Mouse (Mus musculus): ENCODE measurements around the gene Prr13. TPM values are rescaled to one million over a fixed set of nuclear protein-coding genes. Genes with fewer than 3 reads are reported as not detected.

The Prr13 gene
- total and polyA plus RNA-seq, 3 experiments, result 78.6 to 254 (median 86.0) TPM

DNA sequence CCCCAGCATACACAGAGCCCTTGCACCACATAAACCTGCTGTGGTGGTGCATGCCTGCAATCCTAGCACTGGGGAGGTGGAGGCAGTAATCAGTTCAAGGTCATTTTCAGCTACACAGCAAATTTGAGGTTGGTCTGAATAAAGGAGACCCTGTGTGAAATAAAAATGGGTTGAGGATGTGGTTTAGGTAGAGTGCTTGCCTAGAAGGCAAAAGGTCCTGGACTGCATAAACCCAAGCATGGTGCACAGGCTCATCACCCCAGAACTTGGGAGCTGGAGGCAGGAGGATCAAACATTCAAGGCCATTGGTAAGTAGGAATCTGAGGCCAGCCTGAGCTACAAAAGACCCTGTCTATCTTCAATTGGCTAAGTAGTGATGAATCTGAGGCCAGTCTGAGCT is 48.7 kb downstream of the Prr13 start:
- ATAC-seq (ENCODE audit: extremely low read depth, insufficient number of reproducible peaks, low FRiP score, poor library complexity, severe bottlenecking) (no peak), DNase-seq (ENCODE audit: low spot score) (no peak)
- H3K9me3 ChIP-seq (replicated peaks), result no peaks in the 10 kb centered on the region
- no peak for TF ChIP-seq POLR2AphosphoS5 (IDR thresholded peaks at IDR 0.05; ENCODE audit: insufficient replicate concordance, low read depth, low read length)
- TF ChIP-seq GATA1 (IDR thresholded peaks at IDR 0.05; ENCODE audit: borderline replicate concordance, low read length), result no peak
- TF ChIP-seq TAL1 (conservative IDR thresholded peaks at IDR 0.05; ENCODE audit: low read depth, low read length), result no peak
- peaks cover 23% of the 10 kb centered on the region for H3K27me3 ChIP-seq (ENCODE audit: insufficient read depth, low read length)
- H3K4me1 ChIP-seq (ENCODE audit: insufficient read depth, low read depth, low read length), result peaks cover 37% of the 10 kb centered on the region
- H3K4me3 ChIP-seq (ENCODE audit: low read depth, low read length), result no peak overlapping the region
- peaks cover 38% of the 10 kb centered on the region for H3K36me3 ChIP-seq (replicated peaks)

DNA sequence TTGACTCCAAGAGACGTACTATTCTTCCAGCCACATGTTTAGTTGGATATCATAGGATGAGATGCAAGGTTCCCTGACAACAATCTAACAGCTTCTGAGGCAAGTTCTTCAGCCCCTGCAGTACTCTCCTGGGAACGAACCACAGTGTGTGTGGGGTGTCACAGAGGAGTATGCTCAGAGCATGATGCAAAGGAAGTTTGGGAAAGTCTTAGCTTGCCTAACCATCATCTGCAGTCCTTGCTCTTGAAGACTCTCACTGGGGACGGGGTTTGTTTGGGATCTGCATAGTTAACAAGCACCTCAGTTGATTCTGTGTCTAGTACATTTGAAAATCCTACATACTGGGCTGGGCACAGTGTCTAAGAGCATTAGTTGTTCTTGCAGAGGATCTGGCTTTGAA is 49.5 kb downstream of the Prr13 start:
- no peaks in the 10 kb centered on the region for H3K9me3 ChIP-seq (replicated peaks)
- no peak for DNase-seq (ENCODE audit: low spot score)
- H3K4me1 ChIP-seq (ENCODE audit: insufficient read depth, low read depth, low read length), result peaks cover 37% of the 10 kb centered on the region
- H3K27me3 ChIP-seq (ENCODE audit: insufficient read depth, low read length), result peaks cover 23% of the 10 kb centered on the region
- H3K36me3 ChIP-seq (replicated peaks), result peaks cover 30% of the 10 kb centered on the region
- no peak for TF ChIP-seq POLR2AphosphoS5 (IDR thresholded peaks at IDR 0.05; ENCODE audit: insufficient replicate concordance, low read depth, low read length)
- no peak for TF ChIP-seq GATA2 (IDR thresholded peaks at IDR 0.05; ENCODE audit: borderline replicate concordance, low read depth, low read length)
- TF ChIP-seq GATA1 (IDR thresholded peaks at IDR 0.05; ENCODE audit: borderline replicate concordance, low read length), result no peak
- TF ChIP-seq CTCF (IDR thresholded peaks at IDR 0.05; ENCODE audit: low read depth, low read length), result no peak
- no peak for TF ChIP-seq TAL1 (conservative IDR thresholded peaks at IDR 0.05; ENCODE audit: low read depth, low read length)
- ATAC-seq (ENCODE audit: extremely low read depth, insufficient number of reproducible peaks, low FRiP score, poor library complexity, severe bottlenecking), result no peak
- no peak overlapping the region for H3K4me3 ChIP-seq (ENCODE audit: low read depth, low read length)

DNA sequence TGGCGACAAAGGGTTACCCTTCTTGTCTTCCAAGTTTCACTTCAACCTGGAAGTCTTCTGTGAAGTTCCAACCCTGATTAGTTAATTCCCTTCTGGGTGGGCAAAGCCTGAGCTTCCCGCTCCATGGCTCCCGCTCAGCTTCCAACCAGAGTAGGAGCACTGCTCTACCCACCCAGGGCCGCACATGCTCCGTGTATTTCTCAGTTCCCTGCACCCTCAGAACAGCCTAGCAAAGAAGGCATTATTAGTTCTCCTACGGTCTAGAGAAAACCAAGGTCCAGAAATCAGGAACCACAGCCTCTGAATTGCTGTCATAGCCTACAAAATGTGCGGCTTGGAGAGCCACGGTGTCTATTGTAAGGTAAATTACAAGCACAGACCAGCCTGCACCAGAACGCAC is 51.3 kb downstream of the Prr13 start:
- Histone ChIP-seq H3K4me3 (ENCODE audit: low read depth, low read length) (peak overlapping the region; percentile 77), H3K9me3 (replicated peaks) (no peaks in the 10 kb centered on the region), H3K27me3 (ENCODE audit: insufficient read depth, low read length) (peaks cover 23% of the 10 kb centered on the region), H3K4me1 (ENCODE audit: insufficient read depth, low read depth, low read length) (peaks cover 31% of the 10 kb centered on the region), H3K36me3 (replicated peaks) (peaks cover 14% of the 10 kb centered on the region)
- DNase-seq (ENCODE audit: low spot score) (no peak), ATAC-seq (ENCODE audit: extremely low read depth, insufficient number of reproducible peaks, low FRiP score, poor library complexity, severe bottlenecking) (no peak)
- TF ChIP-seq GATA2 (IDR thresholded peaks at IDR 0.05; ENCODE audit: borderline replicate concordance, low read depth, low read length) (no peak), TAL1 (conservative IDR thresholded peaks at IDR 0.05; ENCODE audit: low read depth, low read length) (no peak), GATA1 (IDR thresholded peaks at IDR 0.05; ENCODE audit: borderline replicate concordance, low read length) (no peak), POLR2AphosphoS5 (IDR thresholded peaks at IDR 0.05; ENCODE audit: insufficient replicate concordance, low read depth, low read length) (no peak), CTCF (IDR thresholded peaks at IDR 0.05; ENCODE audit: low read depth, low read length) (no peak)

GRCm38 (mm10) chr15:102510590-102511284 is 51.9 kb downstream of the Prr13 start:
- H3K9me3 ChIP-seq (replicated peaks), result no peaks in the 10 kb centered on the region
- peaks cover 8% of the 10 kb centered on the region for H3K36me3 ChIP-seq (replicated peaks)
- ATAC-seq (ENCODE audit: extremely low read depth, insufficient number of reproducible peaks, low FRiP score, poor library complexity, severe bottlenecking) (peak; percentile 85), DNase-seq (ENCODE audit: low spot score) (peak; percentile 75)
- peaks cover 29% of the 10 kb centered on the region for H3K4me1 ChIP-seq (ENCODE audit: insufficient read depth, low read depth, low read length)
- TF ChIP-seq TAL1 (conservative IDR thresholded peaks at IDR 0.05; ENCODE audit: low read depth, low read length) (no peak), GATA1 (IDR thresholded peaks at IDR 0.05; ENCODE audit: borderline replicate concordance, low read length) (no peak), CTCF (IDR thresholded peaks at IDR 0.05; ENCODE audit: low read depth, low read length) (no peak), GATA2 (IDR thresholded peaks at IDR 0.05; ENCODE audit: borderline replicate concordance, low read depth, low read length) (no peak)
- H3K4me3 ChIP-seq (ENCODE audit: low read depth, low read length), result peak overlapping the region; percentile 77
- H3K27me3 ChIP-seq (ENCODE audit: insufficient read depth, low read length), result peaks cover 28% of the 10 kb centered on the region

DNA sequence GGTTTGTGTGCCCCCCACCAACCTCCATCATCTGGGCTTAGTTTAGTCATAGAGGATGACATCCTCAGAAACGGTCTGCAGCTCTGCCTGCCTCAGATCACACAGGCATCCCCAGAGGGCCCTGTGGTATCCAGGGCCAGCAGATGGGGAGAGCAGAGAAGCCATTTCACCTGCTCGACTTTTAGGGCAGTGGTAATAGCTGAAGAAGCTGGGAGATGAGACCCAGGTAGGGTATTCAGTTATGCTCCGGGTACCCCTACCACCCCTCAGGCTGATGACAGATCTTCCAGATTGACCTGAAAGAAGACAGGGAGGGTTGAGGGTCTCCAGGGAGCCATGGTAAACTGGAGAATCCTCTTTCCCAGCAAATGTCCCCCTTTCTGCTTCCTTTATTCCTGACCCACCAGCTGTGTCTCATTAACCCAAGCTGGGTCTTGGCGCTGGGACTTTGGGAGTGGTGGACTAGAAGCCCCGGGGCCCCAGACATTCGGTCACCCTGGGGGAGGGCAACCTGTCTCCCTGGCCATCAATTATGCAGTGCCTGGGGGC is 52.5 kb downstream of the Prr13 start:
- TF ChIP-seq TAL1 (conservative IDR thresholded peaks at IDR 0.05; ENCODE audit: low read depth, low read length) (no peak), POLR2AphosphoS5 (IDR thresholded peaks at IDR 0.05; ENCODE audit: insufficient replicate concordance, low read depth, low read length) (no peak), CTCF (IDR thresholded peaks at IDR 0.05; ENCODE audit: low read depth, low read length) (no peak), GATA1 (IDR thresholded peaks at IDR 0.05; ENCODE audit: borderline replicate concordance, low read length) (no peak), GATA2 (IDR thresholded peaks at IDR 0.05; ENCODE audit: borderline replicate concordance, low read depth, low read length) (no peak)
- no peaks in the 10 kb centered on the region for H3K9me3 ChIP-seq (replicated peaks)
- no peak for DNase-seq (ENCODE audit: low spot score)
- no peak for ATAC-seq (ENCODE audit: extremely low read depth, insufficient number of reproducible peaks, low FRiP score, poor library complexity, severe bottlenecking)
- H3K27me3 ChIP-seq (ENCODE audit: insufficient read depth, low read length), result peaks cover 34% of the 10 kb centered on the region
- peaks cover 30% of the 10 kb centered on the region for H3K4me1 ChIP-seq (ENCODE audit: insufficient read depth, low read depth, low read length)
- peaks cover 4% of the 10 kb centered on the region for H3K36me3 ChIP-seq (replicated peaks)
- H3K4me3 ChIP-seq (ENCODE audit: low read depth, low read length), result no peak overlapping the region

DNA sequence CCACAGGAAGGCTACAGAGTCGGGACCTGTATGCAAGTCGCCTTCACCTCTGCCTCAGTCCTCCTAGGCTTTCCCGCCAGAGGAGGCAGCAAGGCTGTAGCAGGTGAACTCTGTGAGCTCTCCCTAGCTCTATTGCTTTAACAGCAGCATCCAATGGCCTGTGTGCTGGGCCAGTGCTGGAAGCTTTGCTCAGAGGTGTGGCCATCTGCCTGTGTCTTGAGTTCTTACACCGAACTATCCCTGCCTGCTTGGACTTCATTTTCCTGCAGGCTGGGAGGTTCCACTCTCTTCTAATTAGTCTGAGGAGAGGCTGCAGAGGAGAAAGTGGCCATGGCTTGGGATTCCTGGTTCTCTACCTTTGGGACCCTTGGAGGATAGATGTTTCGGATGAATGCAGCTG is 53.2 kb downstream of the Prr13 start:
- no peaks in the 10 kb centered on the region for H3K9me3 ChIP-seq (replicated peaks)
- peaks cover 4% of the 10 kb centered on the region for H3K36me3 ChIP-seq (replicated peaks)
- TF ChIP-seq GATA2 (IDR thresholded peaks at IDR 0.05; ENCODE audit: borderline replicate concordance, low read depth, low read length) (no peak), GATA1 (IDR thresholded peaks at IDR 0.05; ENCODE audit: borderline replicate concordance, low read length) (no peak), TAL1 (conservative IDR thresholded peaks at IDR 0.05; ENCODE audit: low read depth, low read length) (no peak), CTCF (IDR thresholded peaks at IDR 0.05; ENCODE audit: low read depth, low read length) (no peak), POLR2AphosphoS5 (IDR thresholded peaks at IDR 0.05; ENCODE audit: insufficient replicate concordance, low read depth, low read length) (no peak)
- no peak overlapping the region for H3K4me3 ChIP-seq (ENCODE audit: low read depth, low read length)
- H3K4me1 ChIP-seq (ENCODE audit: insufficient read depth, low read depth, low read length), result peaks cover 37% of the 10 kb centered on the region
- ATAC-seq (ENCODE audit: extremely low read depth, insufficient number of reproducible peaks, low FRiP score, poor library complexity, severe bottlenecking) (no peak), DNase-seq (ENCODE audit: low spot score) (no peak)
- peaks cover 36% of the 10 kb centered on the region for H3K27me3 ChIP-seq (ENCODE audit: insufficient read depth, low read length)

Other genes starting within 250 kb of the Prr13 start
- 23.7 and 26.6 TPM in 2 replicates for gene Itgb7, start 227.1 kb upstream of the Prr13 start, total RNA-seq (2014; fragmentation: Nextera tagmentation)
- 80.9 and 83.5 TPM in 2 replicates for gene Itgb7, start 227.1 kb upstream of the Prr13 start, total RNA-seq (2017)
- gene Itgb7, start 227.1 kb upstream of the Prr13 start, polyA plus RNA-seq (2012), result 22.1 and 27.2 TPM in 2 replicates
- gene Rarg, start 201.5 kb upstream of the Prr13 start, total RNA-seq (2014; fragmentation: Nextera tagmentation), result 2.6 and 3.4 TPM in 2 replicates
- gene Rarg, start 201.5 kb upstream of the Prr13 start, total RNA-seq (2017), result 1.0 and 1.9 TPM in 2 replicates
- 1.8 and 2.2 TPM in 2 replicates for gene Rarg, start 201.5 kb upstream of the Prr13 start, polyA plus RNA-seq (2012)
- gene Gm9918, start 188.5 kb upstream of the Prr13 start, total RNA-seq (2014; fragmentation: Nextera tagmentation), result not detected in 2 replicates
- 0.12 and 0.44 TPM in 2 replicates for gene Gm9918, start 188.5 kb upstream of the Prr13 start, total RNA-seq (2017)
- not detected in 2 replicates for gene Gm9918, start 188.5 kb upstream of the Prr13 start, polyA plus RNA-seq (2012)
- gene Mfsd5, start 179.6 kb upstream of the Prr13 start, total RNA-seq (2014; fragmentation: Nextera tagmentation), result 24.5 and 25.8 TPM in 2 replicates
- gene Mfsd5, start 179.6 kb upstream of the Prr13 start, total RNA-seq (2017), result 31.1 and 37.2 TPM in 2 replicates
- gene Mfsd5, start 179.6 kb upstream of the Prr13 start, polyA plus RNA-seq (2012), result 66.2 and 75.3 TPM in 2 replicates
- 91.0 and 145 TPM in 2 replicates for gene Espl1, start 162.8 kb upstream of the Prr13 start, total RNA-seq (2014; fragmentation: Nextera tagmentation)
- 15.8 and 23.8 TPM in 2 replicates for gene Espl1, start 162.8 kb upstream of the Prr13 start, total RNA-seq (2017)
- gene Espl1, start 162.8 kb upstream of the Prr13 start, polyA plus RNA-seq (2012), result 33.1 and 35.5 TPM in 2 replicates
- gene Pfdn5, start 132.9 kb upstream of the Prr13 start, total RNA-seq (2014; fragmentation: Nextera tagmentation), result 113 and 119 TPM in 2 replicates
- gene Pfdn5, start 132.9 kb upstream of the Prr13 start, total RNA-seq (2017), result 271 and 276 TPM in 2 replicates
- 13.6 and 23.0 TPM in 2 replicates for gene Pfdn5, start 132.9 kb upstream of the Prr13 start, polyA plus RNA-seq (2012)
- 37.5 and 45.9 TPM in 2 replicates for gene Myg1, start 127.3 kb upstream of the Prr13 start, total RNA-seq (2014; fragmentation: Nextera tagmentation)
- gene Myg1, start 127.3 kb upstream of the Prr13 start, total RNA-seq (2017), result 30.1 and 35.2 TPM in 2 replicates
- 72.6 and 87.5 TPM in 2 replicates for gene Myg1, start 127.3 kb upstream of the Prr13 start, polyA plus RNA-seq (2012)
- 187 and 217 TPM in 2 replicates for gene Aaas, start 108.3 kb upstream of the Prr13 start, total RNA-seq (2014; fragmentation: Nextera tagmentation)
- gene Aaas, start 108.3 kb upstream of the Prr13 start, total RNA-seq (2017), result 110 and 126 TPM in 2 replicates
- gene Aaas, start 108.3 kb upstream of the Prr13 start, polyA plus RNA-seq (2012), result 199 and 288 TPM in 2 replicates
- not detected in 2 replicates for gene Sp7, start 91.8 kb upstream of the Prr13 start, total RNA-seq (2014; fragmentation: Nextera tagmentation)
- 0.06 and 0.16 TPM in 2 replicates for gene Sp7, start 91.8 kb upstream of the Prr13 start, total RNA-seq (2017)
- not detected in 2 replicates for gene Sp7, start 91.8 kb upstream of the Prr13 start, polyA plus RNA-seq (2012)
- gene Sp1, start 52.9 kb upstream of the Prr13 start, total RNA-seq (2014; fragmentation: Nextera tagmentation), result 92.4 and 93.8 TPM in 2 replicates
- gene Sp1, start 52.9 kb upstream of the Prr13 start, total RNA-seq (2017), result 42.3 and 50.5 TPM in 2 replicates
- gene Sp1, start 52.9 kb upstream of the Prr13 start, polyA plus RNA-seq (2012), result 16.4 and 35.8 TPM in 2 replicates
- not detected in 2 replicates for gene Amhr2, start 13.7 kb upstream of the Prr13 start, total RNA-seq (2014; fragmentation: Nextera tagmentation)
- gene Amhr2, start 13.7 kb upstream of the Prr13 start, total RNA-seq (2017), result not detected in 2 replicates
- not detected in 2 replicates for gene Amhr2, start 13.7 kb upstream of the Prr13 start, polyA plus RNA-seq (2012)
- 1,640 and 1,748 TPM in 2 replicates for gene Pcbp2, start 11.5 kb downstream of the Prr13 start, total RNA-seq (2014; fragmentation: Nextera tagmentation)
- gene Pcbp2, start 11.5 kb downstream of the Prr13 start, total RNA-seq (2017), result 202 and 214 TPM in 2 replicates
- 660 and 876 TPM in 2 replicates for gene Pcbp2, start 11.5 kb downstream of the Prr13 start, polyA plus RNA-seq (2012)
- gene Gm10337, start 44.7 kb downstream of the Prr13 start, total RNA-seq (2014; fragmentation: Nextera tagmentation), result 28.7 TPM in 1 of 2 replicates, not detected in the other
- not detected in 2 replicates for gene Gm10337, start 44.7 kb downstream of the Prr13 start, total RNA-seq (2017)
- not detected in 2 replicates for gene Gm10337, start 44.7 kb downstream of the Prr13 start, polyA plus RNA-seq (2012)
- 0.75 and 1.4 TPM in 2 replicates for gene Map3k12, start 58.0 kb downstream of the Prr13 start, total RNA-seq (2014; fragmentation: Nextera tagmentation)
- 1.9 TPM in 2 replicates for gene Map3k12, start 58.0 kb downstream of the Prr13 start, total RNA-seq (2017)
- 0.60 and 0.72 TPM in 2 replicates for gene Map3k12, start 58.0 kb downstream of the Prr13 start, polyA plus RNA-seq (2012)
- 9.5 and 11.6 TPM in 2 replicates for gene Tarbp2, start 59.2 kb downstream of the Prr13 start, total RNA-seq (2014; fragmentation: Nextera tagmentation)
- gene Tarbp2, start 59.2 kb downstream of the Prr13 start, total RNA-seq (2017), result 32.9 and 41.6 TPM in 2 replicates
- 58.6 and 63.8 TPM in 2 replicates for gene Tarbp2, start 59.2 kb downstream of the Prr13 start, polyA plus RNA-seq (2012)
- gene Npff, start 65.9 kb downstream of the Prr13 start, total RNA-seq (2014; fragmentation: Nextera tagmentation), result 3.2 and 5.1 TPM in 2 replicates
- 1.1 and 1.8 TPM in 2 replicates for gene Npff, start 65.9 kb downstream of the Prr13 start, total RNA-seq (2017)
- 0.70 and 0.92 TPM in 2 replicates for gene Npff, start 65.9 kb downstream of the Prr13 start, polyA plus RNA-seq (2012)
- gene Gm28047, start 166.0 kb downstream of the Prr13 start, total RNA-seq (2014; fragmentation: Nextera tagmentation), result not detected in 2 replicates
- not detected in 2 replicates for gene Gm28047, start 166.0 kb downstream of the Prr13 start, total RNA-seq (2017)
- gene Gm28047, start 166.0 kb downstream of the Prr13 start, polyA plus RNA-seq (2012), result 0.04 TPM in 1 of 2 replicates, not detected in the other
- gene Atf7, start 166.4 kb downstream of the Prr13 start, total RNA-seq (2014; fragmentation: Nextera tagmentation), result 188 and 200 TPM in 2 replicates
- gene Atf7, start 166.4 kb downstream of the Prr13 start, total RNA-seq (2017), result 19.4 and 29.3 TPM in 2 replicates
- 13.6 and 14.6 TPM in 2 replicates for gene Atf7, start 166.4 kb downstream of the Prr13 start, polyA plus RNA-seq (2012)
- gene Atp5g2, start 213.3 kb downstream of the Prr13 start, total RNA-seq (2014; fragmentation: Nextera tagmentation), result 274 and 321 TPM in 2 replicates
- gene Atp5g2, start 213.3 kb downstream of the Prr13 start, total RNA-seq (2017), result 77.5 and 80.3 TPM in 2 replicates
- 130 and 167 TPM in 2 replicates for gene Atp5g2, start 213.3 kb downstream of the Prr13 start, polyA plus RNA-seq (2012)